Mouse (Mus musculus) limb, embryonic 11.5 days (tissue): ENCODE data around the gene Map2k2. TPM values are rescaled to one million over a fixed set of nuclear protein-coding genes. Genes with fewer than 3 reads are reported as not detected.

Experiments
- ATAC-seq: fragments of 200-750 bp; cut with Nextera tagmentation; 2 replicates; pipeline ENCODE4 v1.8.0; 2017; ENCODE audit warnings: low read depth; ENCODE audit not compliant: insufficient number of reproducible peaks, low FRiP score, low TSS enrichment
- DNase-seq: peaks from one replicate; pipeline ENCODE4 v3.0.0-alpha.2; 2015; ENCODE audit warnings: low spot score
- H3K27ac ChIP-seq: fragments of 300-500 bp; sonication (generic); replicated peaks from 2 replicates; pipeline ENCODE4 v1.5.1; 2014; ENCODE audit warnings: low read depth, mild to moderate bottlenecking, low read length
- H3K27me3 ChIP-seq: fragments of 300-500 bp; sonication (generic); 2 replicates; pipeline ENCODE4 v1.6.1; 2014; ENCODE audit warnings: mild to moderate bottlenecking, low read length, mixed read lengths; ENCODE audit not compliant: control insufficient read depth, insufficient read depth
- H3K36me3 ChIP-seq: fragments of 300-500 bp; sonication (generic); 2 replicates; pipeline ENCODE4 v1.6.1; 2014; ENCODE audit warnings: mild to moderate bottlenecking, low read length, moderate library complexity, mixed read lengths; ENCODE audit not compliant: control insufficient read depth, insufficient read depth
- H3K4me1 ChIP-seq: fragments of 300-500 bp; sonication (generic); 2 replicates; pipeline ENCODE4 v1.6.1; 2014; ENCODE audit warnings: low read length, mixed read lengths; ENCODE audit not compliant: control insufficient read depth, insufficient read depth
- H3K4me2 ChIP-seq: fragments of 300-500 bp; sonication (generic); 2 replicates; pipeline ENCODE4 v1.6.1; 2014; ENCODE audit warnings: low read depth, mild to moderate bottlenecking, moderate library complexity; ENCODE audit not compliant: severe bottlenecking
- H3K4me3 ChIP-seq: fragments of 300-500 bp; sonication (generic); 2 replicates; pipeline ENCODE4 v1.5.1; 2014; ENCODE audit warnings: low read depth, low read length
- H3K9ac ChIP-seq: fragments of 300-500 bp; sonication (generic); 2 replicates; pipeline ENCODE4 v1.6.1; 2014; ENCODE audit warnings: mild to moderate bottlenecking, low read length
- H3K9me3 ChIP-seq: fragments of 300-500 bp; sonication (generic); 2 replicates; pipeline ENCODE4 v1.6.1; 2016; ENCODE audit warnings: low read length; ENCODE audit not compliant: control insufficient read depth
- WGBS: fragments of 180-500 bp; shearing (Covaris S2); extraction: QIAGEN DNeasy Blood & Tissue Kit; methylation state at CpG from one replicate; pipeline ENCODE4 v1.1.7; 2014; 5-methylcytosine and 5-hydroxymethylcytosine counted together
- polyA plus RNA-seq: library from polyadenylated mRNA; unstranded; fragments of >200 nt; fragmentation: Nextera tagmentation; extraction: Ambion mirVana; gene quantifications from 2 replicates; pipeline ENCODE4 v1.2.1, GENCODE M21; 2014

Gene Map2k2
- polyA plus RNA-seq, 1 experiment from 2014 or later: 230 TPM

GRCm38 (mm10) chr10:81138131-81138782 lies 32.5 kb downstream of the Map2k2 start:
- DNase-seq (peak; percentile 53), ATAC-seq (no peak)
- peaks cover 19% of the 10 kb centered on the region for H3K27me3 ChIP-seq
- H3K9ac ChIP-seq: peak overlapping the region; percentile 82
- H3K27ac ChIP-seq: peak overlapping the region; percentile 84; the same call in 1 of the 2 replicates
- H3K4me3 ChIP-seq: peak overlapping the region; percentile 82
- H3K9me3 ChIP-seq: no peaks in the 10 kb centered on the region
- no peaks in the 10 kb centered on the region; the same call in 1 of the 2 replicates for H3K36me3 ChIP-seq
- peaks cover 28% of the 10 kb centered on the region for H3K4me1 ChIP-seq
- under 1% methylated on average over 18 of the region's 24 CpGs for WGBS
- peak overlapping the region; percentile 83 for H3K4me2 ChIP-seq

- ATAC-seq (no peak), DNase-seq (no peak)
Measured at GRCm38 (mm10) chr10:81138821-81139528, 33.3 kb downstream of the Map2k2 start.

DNA sequence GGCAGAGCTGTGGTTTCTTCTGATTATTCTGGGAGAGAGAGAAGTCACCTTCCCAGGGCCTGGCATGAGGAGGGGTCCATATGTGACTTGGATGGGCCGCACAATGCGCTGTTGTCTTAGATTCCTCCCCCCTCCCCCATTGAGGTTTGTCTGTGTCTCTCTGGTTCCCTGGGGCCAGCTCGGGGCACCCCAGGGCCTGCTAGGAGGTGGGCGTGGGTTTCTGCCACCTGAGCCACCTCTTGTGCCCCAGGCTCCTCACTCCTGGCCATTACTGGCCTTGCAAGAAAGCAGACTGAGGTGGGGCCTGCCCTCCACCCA lies 33.8 kb downstream of the Map2k2 start:
- no peak for ATAC-seq
- no peak overlapping the region for H3K9ac ChIP-seq

More at GRCm38 (mm10) chr10:81138821-81139528, 33.3 kb downstream of the Map2k2 start:
- 62% methylated on average over 11 of the region's 11 CpGs for WGBS
- Histone ChIP-seq H3K36me3 (peaks cover 4% of the 10 kb centered on the region; the same call in 1 of the 2 replicates), H3K27ac (peak overlapping the region; percentile 56; the same call in 1 of the 2 replicates), H3K9ac (peak overlapping the region; percentile 82), H3K9me3 (no peaks in the 10 kb centered on the region), H3K4me2 (peak overlapping the region; percentile 83), H3K4me1 (peaks cover 28% of the 10 kb centered on the region), H3K27me3 (peaks cover 17% of the 10 kb centered on the region), H3K4me3 (peak overlapping the region; percentile 82)

DNA sequence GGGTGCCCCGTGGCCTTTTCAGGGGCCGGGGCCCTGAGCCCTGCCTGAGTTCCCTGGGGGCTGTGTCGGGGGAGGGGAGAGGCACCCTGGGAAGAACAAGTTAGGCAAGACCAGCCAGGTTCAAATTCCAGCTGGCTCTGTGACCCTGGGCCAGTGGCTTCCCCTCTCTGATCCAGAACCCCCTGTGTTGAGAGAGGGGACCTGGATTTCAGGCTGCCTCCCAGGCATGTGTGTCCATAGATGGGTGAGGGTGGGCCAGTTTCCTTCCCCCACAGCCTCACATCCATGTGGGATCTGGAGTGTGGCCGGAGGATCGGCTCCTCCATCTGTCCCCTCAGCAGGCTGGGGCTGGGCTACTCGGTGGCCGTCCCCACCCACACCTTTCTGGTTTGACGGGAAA lies 34.3 kb downstream of the Map2k2 start:
- Histone ChIP-seq H3K9me3 (no peaks in the 10 kb centered on the region), H3K36me3 (peaks cover 14% of the 10 kb centered on the region)

More for the DNA sequence above, 33.8 kb downstream of the Map2k2 start:
- DNase-seq: no peak
- Histone ChIP-seq H3K27ac (no peak overlapping the region), H3K9me3 (no peaks in the 10 kb centered on the region), H3K4me2 (0 out of 2 replicates have a peak overlapping the region, but pooled peaks have one; percentile 83), H3K36me3 (peaks cover 9% of the 10 kb centered on the region), H3K27me3 (peaks cover 12% of the 10 kb centered on the region), H3K4me1 (peaks cover 28% of the 10 kb centered on the region), H3K4me3 (no peak overlapping the region)
- WGBS: 84% methylated on average over 4 of the region's 4 CpGs

DNA sequence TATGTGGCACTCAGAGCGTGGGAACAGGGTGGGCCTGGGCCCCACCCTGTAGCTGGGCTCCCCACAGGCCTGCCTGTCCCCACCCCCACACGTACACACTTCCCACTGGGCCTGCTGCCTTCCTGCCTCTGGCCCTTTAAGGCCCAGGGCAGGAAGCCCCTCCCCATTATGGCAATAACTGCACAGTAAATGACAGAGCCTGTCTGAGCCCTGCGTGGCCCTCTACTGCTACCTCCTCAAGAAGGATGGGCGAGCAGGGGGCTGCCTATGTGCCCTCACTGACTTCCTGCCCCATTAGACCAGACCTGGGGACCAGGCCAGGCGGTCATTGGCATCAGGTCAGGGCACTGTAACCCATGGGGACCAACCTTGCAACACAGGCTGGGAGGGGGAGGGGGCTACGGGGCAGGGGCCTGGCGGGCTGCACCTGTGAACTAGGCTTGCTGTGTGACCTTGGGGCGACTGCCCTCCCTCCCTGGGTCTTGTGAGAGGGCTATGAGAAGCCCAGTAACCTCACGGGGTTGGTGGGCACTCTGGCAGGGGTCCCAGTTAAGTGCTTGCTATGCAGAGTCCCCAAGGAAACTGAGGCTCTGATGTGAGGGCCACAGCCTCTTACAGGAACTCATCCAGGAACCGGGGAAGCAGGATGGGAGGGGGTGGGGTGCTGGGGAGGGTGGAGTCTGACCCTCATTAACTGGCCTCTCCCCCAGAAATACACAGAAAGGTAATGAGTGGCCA lies 35.2 kb downstream of the Map2k2 start:
- Histone ChIP-seq H3K4me1 (peaks cover 28% of the 10 kb centered on the region), H3K27ac (no peak overlapping the region; the same call in 1 of the 2 replicates), H3K4me2 (peak overlapping the region; percentile 33), H3K36me3 (peaks cover 23% of the 10 kb centered on the region), H3K9ac (peak overlapping the region; percentile 17; the same call in 1 of the 2 replicates), H3K9me3 (no peaks in the 10 kb centered on the region), H3K4me3 (no peak overlapping the region), H3K27me3 (peaks cover under 1% of the 10 kb centered on the region; the same call in 1 of the 2 replicates)
- 61% methylated on average over 10 of the region's 10 CpGs for WGBS
- ATAC-seq (no peak), DNase-seq (no peak)

More for the DNA sequence above, 34.3 kb downstream of the Map2k2 start:
- ATAC-seq: no peak
- no peak for DNase-seq
- H3K4me3 ChIP-seq: no peak overlapping the region
- H3K4me1 ChIP-seq: peaks cover 28% of the 10 kb centered on the region
- H3K27me3 ChIP-seq: peaks cover 7% of the 10 kb centered on the region; the same call in 1 of the 2 replicates
- WGBS: 59% methylated on average over 8 of the region's 8 CpGs
- H3K9ac ChIP-seq: no peak overlapping the region
- no peak overlapping the region for H3K27ac ChIP-seq
- peak overlapping the region; percentile 33; the same call in 1 of the 2 replicates for H3K4me2 ChIP-seq

DNA sequence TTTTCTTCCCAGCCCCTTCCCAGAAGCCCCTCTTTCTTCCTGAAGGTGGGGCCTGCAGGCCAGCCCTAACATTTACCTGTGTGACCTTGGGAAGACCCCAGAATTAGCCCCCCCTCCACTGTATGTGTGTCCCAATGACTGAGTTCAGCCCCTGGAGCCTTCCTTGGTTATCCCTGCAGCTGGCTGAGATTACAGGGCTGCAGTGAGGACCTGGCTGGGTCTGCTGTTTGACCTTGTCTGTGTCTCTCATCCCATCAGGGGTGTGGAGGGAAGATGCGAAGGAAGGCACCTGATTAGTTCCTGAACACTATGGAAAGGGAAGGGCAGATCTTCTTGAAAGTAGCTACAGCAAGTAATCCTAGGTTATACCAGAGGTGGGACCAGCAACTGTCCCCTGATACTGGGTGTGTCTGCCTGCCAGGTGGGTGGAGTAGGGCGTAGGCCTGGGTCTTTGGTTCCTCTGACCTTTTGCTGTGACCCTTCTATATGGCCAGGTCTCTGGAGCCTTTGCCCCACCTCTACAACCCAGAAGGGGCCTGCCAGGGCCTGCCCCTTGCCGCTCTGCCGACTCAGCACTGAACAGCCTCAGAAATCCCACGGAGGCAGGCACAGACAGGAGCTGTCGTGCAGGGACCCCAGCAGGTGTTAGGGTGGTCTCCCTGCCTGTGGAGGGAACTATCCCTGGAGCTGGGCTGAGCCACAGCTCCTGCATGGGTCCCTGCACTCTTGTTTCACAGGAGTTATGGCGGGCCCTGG lies 35.9 kb downstream of the Map2k2 start:
- H3K27me3 ChIP-seq: no peaks in the 10 kb centered on the region
- DNase-seq: no peak
- H3K36me3 ChIP-seq: peaks cover 27% of the 10 kb centered on the region
- H3K27ac ChIP-seq: peak overlapping the region; percentile 25
- no peaks in the 10 kb centered on the region for H3K9me3 ChIP-seq
- 76% methylated on average over 6 of the region's 7 CpGs for WGBS
- H3K4me3 ChIP-seq: no peak overlapping the region
- H3K4me1 ChIP-seq: peaks cover 28% of the 10 kb centered on the region
- no peak for ATAC-seq
- H3K9ac ChIP-seq: peak overlapping the region; percentile 12; the same call in 1 of the 2 replicates
- H3K4me2 ChIP-seq: no peak overlapping the region; the same call in 1 of the 2 replicates

DNA sequence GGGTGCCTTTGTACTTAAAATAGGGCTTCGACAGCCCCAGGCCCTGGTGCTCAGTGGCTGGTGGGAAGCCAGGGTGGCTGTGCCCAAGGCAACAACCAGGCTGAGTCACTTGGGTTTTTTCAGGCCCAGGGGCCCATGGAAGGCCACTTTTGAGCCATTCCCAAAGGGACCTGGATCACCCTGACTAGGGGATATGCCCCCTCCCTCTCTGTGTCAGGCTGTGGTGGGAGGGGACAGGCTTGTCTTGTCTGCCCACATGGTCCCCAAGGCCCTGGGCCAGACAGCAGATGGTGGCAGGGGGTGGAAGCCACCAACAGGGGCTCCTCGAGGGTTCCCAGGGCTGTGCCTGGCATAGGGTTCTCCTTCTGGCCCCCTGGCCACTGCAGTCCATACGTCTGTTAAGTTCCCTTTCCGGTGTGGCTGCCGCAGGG lies 36.9 kb downstream of the Map2k2 start:
- peaks cover 34% of the 10 kb centered on the region for H3K36me3 ChIP-seq
- DNase-seq (no peak), ATAC-seq (no peak)
- H3K4me3 ChIP-seq: no peak overlapping the region
- H3K4me1 ChIP-seq: peaks cover 28% of the 10 kb centered on the region
- no peaks in the 10 kb centered on the region for H3K9me3 ChIP-seq
- H3K9ac ChIP-seq: no peak overlapping the region
- H3K27me3 ChIP-seq: no peaks in the 10 kb centered on the region
- no peak overlapping the region for H3K27ac ChIP-seq
- WGBS: 87% methylated on average over 5 of the region's 5 CpGs
- no peak overlapping the region for H3K4me2 ChIP-seq
